Mouse (Mus musculus) testis, adult 2 months (tissue): ENCODE measurements around the gene Tmc3.

ENCODE experiments used
- CTCF ChIP-seq: fragments of 200-500 bp; IDR thresholded peaks from 2 replicates; pipeline ENCODE4 v1.5.1; 2012; ENCODE audit warnings: low read depth, mild to moderate bottlenecking, inconsistent platforms, low read length, moderate library complexity; ENCODE audit not compliant: control insufficient read depth, insufficient read depth, insufficient replicate concordance
- POLR2A ChIP-seq: fragments of 200-500 bp; IDR thresholded peaks from 2 replicates; pipeline ENCODE4 v1.6.1; 2012; ENCODE audit warnings: low read depth, mild to moderate bottlenecking, inconsistent platforms, low read length, moderate library complexity; ENCODE audit not compliant: control insufficient read depth

DNA sequence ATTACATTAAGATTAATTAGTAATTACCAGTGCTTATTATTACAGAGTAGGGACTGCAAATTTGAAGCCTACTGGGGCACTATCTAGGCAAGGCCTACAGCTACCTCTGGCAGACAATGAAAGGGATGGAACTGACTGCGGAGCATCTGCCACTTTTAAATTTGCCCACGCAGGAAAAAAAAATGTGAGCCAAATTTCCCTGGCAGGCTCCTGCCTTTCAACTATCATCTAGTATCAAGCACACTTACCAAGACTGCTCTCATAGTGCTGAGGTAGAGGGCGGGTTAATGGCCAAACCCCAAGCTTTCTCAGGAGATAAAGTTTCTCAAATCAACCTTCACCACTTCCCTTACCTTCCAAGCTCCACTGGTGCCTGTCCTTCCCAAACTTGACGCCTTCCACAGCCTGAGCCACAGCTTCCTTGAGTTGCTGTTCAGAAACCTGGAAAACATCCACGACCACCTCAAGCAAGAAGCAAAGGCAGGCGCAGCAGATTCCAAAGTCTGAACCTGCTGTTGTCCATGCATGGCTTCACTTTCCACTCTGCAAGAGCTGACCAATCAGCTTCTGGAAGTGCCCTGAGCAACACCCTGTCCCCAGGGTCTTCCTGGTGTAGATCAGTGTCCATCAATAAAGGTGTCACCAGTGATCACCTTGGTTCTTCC, 78.1 kb downstream of the Tmc3 start:
- TF ChIP-seq CTCF = no peak
- no peak for TF ChIP-seq POLR2A
